Mouse (Mus musculus): ENCODE results near the gene Kit. TPM values are rescaled to one million over a fixed set of nuclear protein-coding genes. Genes with fewer than 3 reads are reported as not detected.

Kit gene
- total RNA-seq, 2 experiments from 2014 or later: 8.1 to 11.3 TPM

DNA sequence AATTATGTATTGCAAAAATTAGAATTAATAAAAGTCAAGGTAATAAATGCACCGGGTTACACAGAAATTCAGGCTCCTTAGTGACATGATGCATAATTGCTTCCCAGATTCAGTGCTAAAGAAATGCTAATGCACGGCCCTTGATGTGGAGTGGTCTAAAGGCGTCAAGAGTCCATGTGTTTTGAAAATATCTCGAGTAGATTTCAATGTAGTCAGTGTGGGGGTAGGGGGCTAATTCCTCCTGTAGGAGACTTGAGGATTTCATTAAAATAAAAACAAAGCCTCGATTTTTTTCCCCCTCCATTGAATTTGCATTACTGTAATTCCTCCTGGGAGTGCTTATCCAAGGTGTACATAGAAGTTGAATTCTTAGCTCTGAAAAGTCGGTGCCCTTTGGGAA lies 52.0 kb downstream of the Kit start:
- no peak for DNase-seq
- intact Hi-C loops (cut with DNase I): no loop called here

DNA sequence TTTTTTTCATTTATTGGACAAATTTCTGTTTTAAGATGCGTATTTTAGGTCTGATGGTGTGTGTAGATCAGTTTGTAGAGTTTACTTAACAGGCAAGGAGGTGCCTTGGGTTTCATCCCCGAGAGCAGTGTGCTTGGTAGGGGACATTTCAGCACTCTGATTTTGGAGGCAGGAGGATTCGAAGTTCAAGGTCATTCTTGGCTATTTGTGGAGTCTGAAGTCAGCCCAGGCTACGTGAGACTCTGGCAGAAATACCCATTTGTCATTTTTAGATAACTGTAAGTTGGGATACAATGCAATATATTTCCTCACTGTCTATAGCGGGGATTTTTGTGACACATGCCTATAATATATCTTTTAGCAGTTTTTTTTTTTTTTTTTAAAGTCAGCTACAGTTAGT lies 57.5 kb downstream of the Kit start:
- peak in 1 of 2 experiments; percentile 18 for DNase-seq
- intact Hi-C loops (cut with DNase I): no loop called here

DNA sequence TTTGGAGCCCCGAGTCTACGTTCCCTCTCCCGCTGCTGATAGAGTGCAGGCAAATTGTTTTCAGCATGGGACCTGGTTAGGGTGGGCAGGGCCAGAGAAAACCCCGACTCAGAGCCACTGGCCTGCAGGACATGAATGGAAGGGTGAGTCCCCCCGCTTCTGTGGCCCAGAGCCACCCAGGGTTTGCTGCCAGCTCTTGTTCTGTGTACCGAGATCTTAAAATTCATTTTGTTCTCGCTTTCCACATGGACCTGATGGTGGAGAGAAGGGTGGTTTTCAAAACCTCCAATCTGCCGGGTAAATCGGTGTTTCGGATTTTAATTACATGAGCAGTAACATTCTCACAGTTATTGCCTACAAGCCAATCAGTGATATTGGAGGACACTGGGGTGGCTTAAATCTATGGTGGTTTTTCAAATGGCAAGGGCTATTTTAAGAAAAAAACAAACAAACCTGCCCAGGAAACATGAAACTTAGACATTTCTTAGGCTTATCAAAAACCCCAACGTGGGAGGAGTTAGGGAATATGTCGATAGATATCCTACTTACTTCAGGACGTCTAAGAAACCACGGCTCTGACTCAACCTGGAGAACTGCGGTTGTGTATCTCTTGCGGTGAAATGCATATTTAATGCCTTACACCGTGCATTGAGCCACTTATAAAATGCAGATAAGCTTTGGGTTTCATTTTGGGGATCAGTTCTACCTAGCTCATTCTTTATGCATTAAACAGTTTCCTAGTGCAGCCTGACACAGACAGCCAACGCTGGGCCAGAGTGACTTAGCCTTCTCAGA lies 58.3 kb downstream of the Kit start:
- intact Hi-C loops (cut with DNase I): no loop called here
- DNase-seq: no peak

DNA sequence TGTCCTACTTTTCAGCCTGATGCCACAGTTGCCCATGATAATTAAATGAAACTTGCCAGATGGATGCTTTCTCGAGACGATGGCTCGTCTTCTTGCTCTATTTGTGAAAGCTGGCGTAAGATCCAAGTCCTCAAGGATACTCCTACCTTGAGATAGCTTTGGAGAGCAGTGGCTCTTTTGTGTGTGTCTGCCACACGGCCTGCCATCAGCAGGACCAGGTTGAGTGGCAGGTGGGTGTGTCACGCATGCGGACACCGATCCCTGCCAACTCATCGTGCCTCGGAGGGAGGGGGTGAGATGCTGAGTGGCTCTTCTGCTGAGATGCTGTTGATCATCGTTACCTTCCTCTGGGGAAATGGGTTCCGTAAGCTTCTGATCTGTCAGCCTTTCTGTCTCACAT lies 60.7 kb downstream of the Kit start:
- intact Hi-C loops (cut with DNase I): no loop called here
- DNase-seq: no peak

DNA sequence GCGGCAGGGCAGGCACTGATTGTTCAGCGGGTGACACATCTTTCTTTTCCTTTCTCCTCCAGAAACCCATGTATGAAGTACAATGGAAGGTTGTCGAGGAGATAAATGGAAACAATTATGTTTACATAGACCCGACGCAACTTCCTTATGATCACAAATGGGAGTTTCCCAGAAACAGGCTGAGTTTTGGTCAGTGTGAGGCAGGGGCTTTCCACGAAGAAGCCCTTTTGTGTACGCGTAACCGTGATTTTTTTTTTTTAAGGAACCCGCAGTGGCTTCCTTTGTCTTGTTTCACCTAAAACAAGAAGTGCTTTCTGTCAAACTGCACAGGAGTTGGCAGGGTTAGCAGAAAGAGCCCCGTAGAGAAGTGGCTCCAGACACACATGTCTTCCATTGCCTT lies 65.9 kb downstream of the Kit start:
- intact Hi-C loops (cut with DNase I): no loop called here
- DNase-seq: no peak

DNA sequence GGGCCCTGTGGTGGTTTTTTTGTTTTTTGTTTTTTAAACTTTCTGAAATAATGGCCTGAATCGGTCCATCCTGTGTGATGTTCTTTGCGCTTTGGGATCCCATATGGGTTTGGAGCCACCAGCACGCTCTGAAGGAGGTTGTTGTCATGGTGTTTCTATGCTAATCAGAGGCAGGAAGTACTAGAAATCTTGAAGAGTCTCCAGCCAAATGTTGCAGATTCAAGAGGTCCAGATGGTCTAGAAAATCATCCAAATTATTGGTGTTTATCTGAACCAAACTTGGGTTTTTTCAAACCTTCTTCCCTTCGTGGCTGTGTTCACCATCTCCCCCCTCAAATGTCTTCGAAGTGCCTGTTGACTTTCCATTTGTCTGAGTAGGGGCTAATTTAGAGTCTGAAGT lies 72.3 kb downstream of the Kit start:
- intact Hi-C loops (cut with DNase I): loop anchor here (5.0 kb wide), 1 partner anchor 190 kb away; no protein-coding TSS in a partner anchor
- DNase-seq: no peak

DNA sequence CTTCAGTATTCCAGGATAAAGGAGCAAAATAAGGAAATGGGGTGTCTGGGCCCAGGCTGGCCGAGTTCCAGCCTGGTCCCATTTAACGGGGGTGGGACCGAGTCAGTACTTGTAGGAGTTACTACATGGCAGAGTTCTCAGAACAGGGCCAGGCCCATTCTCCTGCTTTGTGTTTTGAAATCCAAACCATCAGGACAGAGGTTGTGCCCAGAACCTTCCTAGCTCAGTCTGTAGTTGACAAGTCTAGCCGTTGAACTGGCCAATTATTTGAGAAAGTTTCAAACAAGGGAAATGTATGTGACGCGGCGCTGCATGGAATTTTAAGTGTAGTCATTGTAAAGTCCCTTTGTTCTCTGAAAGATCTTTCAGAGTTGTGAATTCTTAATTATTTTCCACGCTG lies 75.8 kb downstream of the Kit start:
- intact Hi-C loops (cut with DNase I): loop anchor here (5.0 kb wide), 1 partner anchor 202 kb away; no protein-coding TSS in a partner anchor

DNA sequence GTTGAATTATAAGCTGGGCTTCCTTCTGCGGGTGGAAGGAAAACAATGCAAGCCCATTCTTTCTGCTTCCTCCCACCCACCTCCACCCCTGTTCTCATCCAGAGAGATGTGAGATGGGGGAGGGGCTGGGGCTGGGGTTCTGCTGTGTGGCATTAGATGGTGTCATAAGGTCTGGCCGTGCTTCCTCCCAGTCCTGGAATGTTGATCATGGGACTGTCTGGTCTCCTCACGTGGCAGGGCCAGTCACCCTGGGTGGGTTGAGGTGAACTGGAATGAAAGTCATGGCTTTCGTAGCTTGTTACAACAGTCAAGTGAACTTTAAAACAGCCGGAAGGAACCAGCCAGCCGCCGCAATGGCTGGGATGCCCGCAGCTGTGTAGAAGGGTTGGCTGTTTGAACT lies 78.7 kb downstream of the Kit start:
- no peak for DNase-seq
- intact Hi-C loops (cut with DNase I): loop anchor here (5.0 kb wide), 1 partner anchor 199 kb away; no protein-coding TSS in a partner anchor

More for the DNA sequence above, 75.8 kb downstream of the Kit start:
- DNase-seq: no peak

DNA sequence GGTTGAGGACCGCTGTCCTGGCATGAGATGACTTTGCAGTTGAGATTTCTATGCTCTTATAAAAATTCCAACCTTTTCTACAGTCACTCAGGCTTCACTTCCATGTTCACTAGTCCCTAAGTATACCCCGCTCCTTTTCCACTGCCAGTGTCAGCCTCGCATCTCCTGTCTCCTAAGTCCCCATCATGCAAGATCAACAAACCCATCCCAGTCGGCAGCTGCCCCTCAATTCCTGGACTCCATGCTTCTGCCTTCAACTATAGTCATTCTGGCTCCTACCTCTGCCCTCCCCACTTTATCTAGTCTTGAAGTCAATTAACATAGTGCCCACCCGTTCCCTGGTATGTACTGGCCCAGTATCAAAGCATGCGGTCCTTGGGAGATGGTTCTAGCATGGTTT lies 83.9 kb downstream of the Kit start:
- DNase-seq: no peak
- intact Hi-C loops (cut with DNase I): no loop called here

DNA sequence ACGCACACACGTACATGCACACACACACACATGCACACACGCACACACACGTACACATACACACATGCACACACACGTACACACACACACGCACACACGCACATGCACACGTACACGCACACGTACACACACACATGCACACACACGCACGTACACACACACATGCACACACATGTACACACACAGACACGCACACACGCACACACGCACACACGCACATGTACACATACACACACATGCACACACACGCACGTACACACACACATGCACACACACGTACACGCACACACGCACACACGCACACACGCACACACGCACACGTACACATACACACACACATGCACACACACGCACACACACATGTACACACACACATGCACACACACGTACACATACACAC lies 85.6 kb downstream of the Kit start:
- no peak for DNase-seq
- intact Hi-C loops (cut with DNase I): no loop called here

DNA sequence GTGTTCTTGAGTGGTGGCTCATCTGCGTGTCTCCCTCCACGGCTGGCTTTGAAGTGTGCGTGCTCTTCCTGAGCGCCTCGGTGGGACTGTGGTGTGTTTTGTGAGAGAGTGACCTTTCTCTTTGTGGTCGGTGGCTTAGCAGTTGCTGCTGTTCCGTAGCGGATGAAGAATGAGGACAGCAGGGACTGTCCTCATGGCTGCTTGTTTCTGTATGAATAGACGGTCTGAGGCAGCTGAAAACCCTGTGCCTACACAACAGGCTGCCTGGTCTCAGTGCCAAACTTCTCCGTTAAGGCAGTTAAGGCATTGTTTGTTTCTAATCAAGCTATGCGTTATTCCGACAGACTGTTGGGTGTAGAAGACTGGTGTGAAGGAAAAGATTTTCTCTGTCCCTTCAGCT lies 87.8 kb downstream of the Kit start:
- no peak for DNase-seq
- intact Hi-C loops (cut with DNase I): no loop called here

DNA sequence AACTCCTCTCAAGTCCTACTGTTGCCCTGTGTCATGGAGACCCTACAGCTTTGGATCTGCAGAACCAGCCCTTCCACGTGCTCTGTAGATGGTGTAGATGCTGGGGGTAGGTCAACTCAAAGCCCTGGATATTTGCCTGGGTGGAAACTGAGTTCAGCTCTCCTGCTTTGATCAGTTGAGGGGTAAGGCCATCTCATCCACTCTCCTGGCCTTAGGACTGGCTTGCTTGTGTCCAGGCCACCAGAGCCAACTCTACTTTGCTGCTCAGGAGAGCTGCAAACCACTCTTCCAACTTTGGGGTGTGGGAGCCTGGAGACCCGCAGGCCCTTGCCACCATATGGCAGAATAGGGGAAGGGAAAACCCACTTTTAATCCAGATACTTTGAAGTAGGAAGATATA lies 89.1 kb downstream of the Kit start:
- intact Hi-C loops (cut with DNase I): no loop called here
- no peak for DNase-seq

DNA sequence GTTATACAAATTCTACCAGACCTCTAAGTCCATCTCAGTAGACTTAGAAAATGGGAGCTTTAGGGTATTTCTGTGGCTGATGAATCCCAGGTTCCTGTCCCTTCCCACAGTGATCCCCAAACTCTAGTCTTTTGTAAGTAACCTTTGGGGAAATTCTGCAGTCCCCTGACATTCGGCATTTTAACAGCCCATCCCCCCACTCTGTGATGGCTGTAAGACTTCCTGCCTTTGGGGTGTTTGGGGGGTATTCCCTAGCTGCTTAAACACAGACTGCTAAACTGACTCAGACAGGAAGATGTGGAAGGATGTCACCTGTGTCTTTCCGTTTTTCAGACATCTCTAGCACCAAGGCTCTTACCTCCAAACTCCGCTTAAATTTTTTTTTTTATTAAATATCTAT lies 92.4 kb downstream of the Kit start:
- DNase-seq: no peak
- intact Hi-C loops (cut with DNase I): no loop called here

DNA sequence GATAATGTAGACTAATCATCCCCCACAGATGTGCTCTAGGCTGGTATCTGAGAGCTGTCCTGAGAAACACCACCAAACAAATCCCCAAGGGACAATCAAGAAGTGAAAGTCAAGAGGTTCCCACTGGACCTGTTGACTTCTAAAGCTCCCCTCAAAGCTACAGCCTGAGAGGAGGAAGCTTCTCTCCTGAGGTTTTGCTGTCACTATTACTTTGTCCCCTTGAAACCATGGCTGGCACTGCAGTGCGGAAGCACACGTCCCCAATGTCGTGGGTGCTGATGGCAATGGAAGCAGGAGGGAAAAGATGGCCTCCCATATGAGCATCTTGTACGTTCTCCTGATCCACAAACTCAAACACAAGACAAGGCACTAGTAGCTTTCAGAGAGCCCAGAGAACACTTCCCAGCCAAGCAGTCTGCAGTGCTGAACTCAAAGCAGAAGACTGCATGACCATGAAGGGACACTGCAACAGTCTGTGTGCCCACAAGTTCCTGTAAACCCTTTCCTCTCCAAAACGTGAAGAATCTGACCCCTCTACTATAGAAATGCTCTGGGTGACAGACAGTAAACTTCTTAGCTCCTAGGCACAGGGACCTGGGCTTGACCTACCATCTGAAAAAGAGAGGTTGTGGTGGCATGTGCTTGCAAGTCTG lies 96.5 kb downstream of the Kit start:
- intact Hi-C loops (cut with DNase I): no loop called here
- no peak for DNase-seq

DNA sequence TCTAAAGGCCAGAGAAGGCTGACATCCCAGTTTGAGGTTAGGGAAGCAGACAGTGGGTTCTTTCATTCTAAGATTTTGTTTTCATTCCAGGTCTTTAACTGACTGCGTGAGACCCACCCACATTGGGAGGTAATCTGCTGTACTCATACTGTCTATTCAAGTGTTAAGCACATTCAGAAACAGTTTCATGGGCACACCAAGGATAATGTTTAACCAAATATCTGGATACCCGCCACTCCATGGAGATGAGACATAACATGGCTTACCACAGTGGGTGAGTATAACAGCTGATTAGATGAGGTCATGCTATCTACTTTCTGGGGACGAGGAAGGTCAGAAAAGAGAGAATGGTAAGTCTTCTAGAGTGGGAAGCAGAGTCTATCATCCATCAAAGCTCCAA lies 101.3 kb downstream of the Kit start:
- intact Hi-C loops (cut with DNase I): no loop called here

DNA sequence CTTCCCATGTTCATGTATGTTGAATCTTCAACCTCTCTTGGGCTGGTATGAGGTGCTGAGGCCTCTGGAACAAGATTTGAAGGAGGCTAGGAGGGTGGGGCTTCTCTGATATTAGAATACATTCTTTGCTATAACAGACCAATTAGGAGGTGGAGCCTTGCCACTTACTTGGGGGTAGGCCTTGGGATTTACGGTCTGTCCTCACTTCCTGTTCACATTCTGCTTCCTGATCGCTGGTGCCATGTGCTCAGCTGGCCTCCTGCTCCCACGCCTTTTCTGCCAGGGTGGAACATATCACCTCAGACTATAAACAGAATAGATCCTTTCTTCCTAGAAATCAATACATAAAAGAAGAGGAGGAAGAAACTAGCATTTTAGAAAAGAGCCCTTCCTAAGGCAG lies 105.2 kb downstream of the Kit start:
- DNase-seq: no peak
- intact Hi-C loops (cut with DNase I): no loop called here

More for the DNA sequence above, 101.3 kb downstream of the Kit start:
- DNase-seq: no peak

DNA sequence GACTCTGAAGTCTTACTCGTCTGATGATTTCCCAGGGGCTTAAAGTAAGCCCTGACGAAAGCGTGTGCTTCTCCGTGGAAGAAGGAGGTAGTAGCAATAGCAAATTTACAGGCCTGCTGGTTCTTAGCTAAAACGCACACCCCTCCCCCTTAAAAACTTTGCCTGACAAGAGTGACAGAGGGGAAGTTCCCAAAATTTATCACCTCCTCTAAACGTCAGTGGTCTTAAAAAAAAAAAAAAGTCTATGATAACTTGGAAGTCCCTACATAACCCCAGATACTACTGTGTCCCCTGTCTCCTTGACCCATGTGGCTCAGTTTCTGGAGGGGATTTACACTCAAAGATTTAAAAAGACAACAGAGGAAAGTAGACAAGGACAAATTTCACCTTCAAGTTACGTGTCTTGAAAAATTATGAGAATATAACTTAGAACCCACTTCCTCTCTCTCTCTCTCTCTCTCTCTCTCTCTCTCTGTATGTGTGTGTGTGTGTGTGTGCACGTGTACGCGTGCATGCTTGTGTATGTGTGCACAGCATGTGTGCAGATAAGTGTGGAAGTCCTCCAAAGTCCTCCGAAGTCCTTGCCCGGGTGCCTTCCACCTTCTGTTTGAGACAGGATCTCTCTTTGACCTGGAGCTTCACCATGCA lies 120.6 kb downstream of the Kit start:
- DNase-seq: no peak
- intact Hi-C loops (cut with DNase I): no loop called here

DNA sequence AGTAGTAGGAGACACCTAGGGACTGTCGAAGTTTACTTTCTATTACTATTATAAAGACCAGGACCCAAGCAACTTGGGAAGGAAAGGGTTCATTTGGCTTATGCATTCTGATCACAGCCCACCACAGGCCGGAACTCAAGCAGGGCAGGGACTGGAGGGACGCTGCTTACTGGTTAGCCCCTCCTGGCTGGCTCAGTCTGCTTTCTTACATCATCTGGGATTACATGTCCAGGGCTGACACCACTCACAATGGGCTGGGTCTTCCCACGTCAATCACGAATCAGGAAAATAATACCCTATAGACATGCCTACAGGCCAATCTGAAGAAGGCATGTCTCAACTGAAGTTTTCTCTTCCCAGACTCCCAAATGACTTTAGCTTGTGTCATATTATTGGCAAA lies 122.2 kb downstream of the Kit start:
- no peak for DNase-seq
- intact Hi-C loops (cut with DNase I): no loop called here

DNA sequence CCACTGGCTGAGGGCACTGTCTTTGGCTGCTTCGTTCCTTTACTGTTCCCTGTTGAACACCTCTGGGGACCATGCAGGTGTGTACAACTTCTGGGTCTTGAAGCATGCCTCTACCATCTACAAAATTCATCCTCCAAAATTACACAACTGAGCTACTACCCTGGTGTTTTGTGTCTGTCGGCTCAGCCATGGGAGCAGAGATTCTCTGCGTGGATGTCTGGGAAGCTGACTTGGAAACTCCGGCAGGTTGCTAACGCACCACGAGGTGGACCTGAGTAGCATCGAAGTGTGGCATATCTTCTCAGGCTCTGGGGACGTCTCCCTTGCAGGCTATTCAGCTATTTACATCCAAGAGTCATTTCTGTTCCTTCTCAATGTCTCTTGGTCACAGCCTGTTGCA lies 123.8 kb downstream of the Kit start:
- no peak for DNase-seq

DNA sequence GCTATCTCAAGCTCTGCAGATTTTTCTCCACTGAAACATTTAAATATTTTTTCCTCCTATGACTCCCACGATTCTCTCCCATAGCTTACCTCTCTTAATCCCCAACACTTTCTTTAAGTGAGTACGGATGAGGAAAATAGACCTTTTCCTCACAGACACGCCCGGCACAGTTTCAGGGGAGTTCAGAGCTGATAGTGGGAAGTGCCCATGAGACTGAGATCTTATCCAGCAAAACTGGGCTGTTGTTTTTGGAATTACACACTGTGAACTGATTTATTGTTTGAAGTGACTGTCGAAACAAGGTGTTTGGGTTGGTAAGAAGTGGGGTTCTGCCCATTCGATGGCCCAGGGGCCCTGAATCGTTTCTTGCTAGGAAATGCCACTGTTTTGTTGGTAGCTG lies 124.4 kb downstream of the Kit start:
- intact Hi-C loops (cut with DNase I): no loop called here
- no peak for DNase-seq

More for the DNA sequence above, 123.8 kb downstream of the Kit start:
- intact Hi-C loops (cut with DNase I): no loop called here

DNA sequence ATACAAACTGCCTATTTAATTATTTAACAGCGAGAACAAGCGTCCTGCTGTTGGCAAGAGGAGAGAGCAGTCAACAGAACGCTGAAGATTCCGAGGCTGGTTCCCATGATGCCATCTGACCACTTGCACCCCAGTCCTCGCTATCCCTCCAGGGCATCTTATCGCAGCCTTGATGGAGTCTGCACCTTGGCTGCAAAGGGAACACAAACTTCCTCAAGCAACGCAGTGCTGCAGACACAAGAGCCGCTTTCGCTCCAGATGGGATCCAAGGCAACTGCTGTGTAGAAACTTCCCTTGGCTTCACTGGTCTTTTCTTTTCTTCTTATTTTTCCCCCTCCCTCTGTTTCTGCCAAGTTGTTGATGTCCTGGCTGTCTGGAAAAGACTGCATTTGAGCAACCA lies 124.8 kb downstream of the Kit start:
- no peak for DNase-seq
- intact Hi-C loops (cut with DNase I): no loop called here

DNA sequence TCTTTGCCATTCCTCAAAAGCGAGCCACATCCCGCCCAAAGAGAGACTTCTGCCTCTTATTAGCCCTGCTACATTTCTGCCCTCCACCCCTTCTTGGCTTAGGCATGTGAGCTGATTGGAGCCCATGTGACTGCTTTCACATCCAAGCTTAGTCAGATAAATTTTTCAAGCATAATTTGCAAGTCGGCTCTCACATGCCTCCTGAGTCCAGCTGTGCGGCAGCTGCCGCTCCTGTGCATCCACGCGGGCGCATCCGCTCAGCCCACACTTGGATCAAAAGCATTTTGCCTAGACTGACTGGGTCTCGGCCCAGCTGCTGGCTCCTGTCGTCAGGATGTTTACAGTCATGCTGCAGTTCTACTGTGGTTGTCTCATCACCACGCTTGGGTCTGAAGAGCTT lies 126.9 kb downstream of the Kit start:
- DNase-seq: peak; percentile 68 to 74
- intact Hi-C loops (cut with DNase I): no loop called here
